Mouse (Mus musculus) limb, embryonic 13.5 days (tissue): ENCODE measurements around the gene Rab8b. TPM values are rescaled to one million over a fixed set of nuclear protein-coding genes. Genes with fewer than 3 reads are reported as not detected.
"Not testable (repeated sequence)": the region's sequence is repeated elsewhere in the genome, so short reads cannot be mapped to it uniquely, and the experiment has no call there.

Experiments used
- ATAC-seq: fragments of 200-750 bp; cut with Nextera tagmentation; 2 replicates; pipeline ENCODE4 v1.8.0; 2017; ENCODE audit warnings: low read depth, moderate number of reproducible peaks, moderate TSS enrichment; ENCODE audit not compliant: low FRiP score
- H3K27ac ChIP-seq: fragments of 300-500 bp; sonication (generic); 2 replicates; pipeline ENCODE4 v1.5.1; 2015; ENCODE audit warnings: inconsistent platforms, mild to moderate bottlenecking, moderate library complexity
- H3K27me3 ChIP-seq: fragments of 300-500 bp; sonication (generic); 2 replicates; pipeline ENCODE4 v1.6.1; 2015; ENCODE audit warnings: mild to moderate bottlenecking, inconsistent platforms
- H3K36me3 ChIP-seq: fragments of 300-500 bp; sonication (generic); 2 replicates; pipeline ENCODE4 v1.6.1; 2015; ENCODE audit warnings: inconsistent platforms, mild to moderate bottlenecking, moderate library complexity
- H3K4me1 ChIP-seq: fragments of 300-500 bp; sonication (generic); 2 replicates; pipeline ENCODE4 v1.6.1; 2015; ENCODE audit warnings: inconsistent platforms
- H3K4me2 ChIP-seq: fragments of 300-500 bp; sonication (generic); replicated peaks from 2 replicates; pipeline ENCODE4 v1.6.1; 2015; ENCODE audit warnings: inconsistent platforms, mild to moderate bottlenecking, moderate library complexity
- H3K4me3 ChIP-seq: fragments of 300-500 bp; sonication (generic); 2 replicates; pipeline ENCODE4 v1.5.1; 2015; ENCODE audit warnings: moderate library complexity, mild to moderate bottlenecking, inconsistent platforms
- H3K9ac ChIP-seq: fragments of 300-500 bp; sonication (generic); 2 replicates; pipeline ENCODE4 v1.6.1; 2015; ENCODE audit warnings: mild to moderate bottlenecking, inconsistent platforms
- H3K9me3 ChIP-seq: fragments of 300-500 bp; sonication (generic); 2 replicates; pipeline ENCODE4 v1.6.1; 2016; ENCODE audit warnings: inconsistent platforms
- WGBS: fragments of 180-500 bp; shearing (Covaris S2); methylation state at CpG from one replicate; pipeline ENCODE4 v1.1.7; 2015; 5-methylcytosine and 5-hydroxymethylcytosine counted together
- polyA plus RNA-seq: library from polyadenylated mRNA; unstranded; fragments of >200 nt; fragmentation: Nextera tagmentation; extraction: Ambion mirVana; gene quantifications from 2 replicates; pipeline ENCODE4 v1.2.1, GENCODE M21; 2015

Rab8b gene
- polyA plus RNA-seq, 1 experiment from 2014 or later, result 18.4 TPM

- H3K4me1 ChIP-seq, result peaks cover 31% of the 10 kb centered on the region
- H3K27ac ChIP-seq, result no peak overlapping the region
- no peak overlapping the region for H3K9ac ChIP-seq
- H3K36me3 ChIP-seq, result peaks cover 29% of the 10 kb centered on the region
- no peak overlapping the region for H3K4me3 ChIP-seq
- ATAC-seq, result no peak
- H3K27me3 ChIP-seq, result no peaks in the 10 kb centered on the region
- 69% methylated on average over 5 of the region's 5 CpGs for WGBS
- H3K4me2 ChIP-seq, result no peak overlapping the region
- H3K9me3 ChIP-seq, result no peaks in the 10 kb centered on the region
Observed at GRCm38 (mm10) chr9:66861104-66861767, 58.3 kb downstream of the Rab8b start.

GRCm38 (mm10) chr9:66859523-66859922 lies 60.0 kb downstream of the Rab8b start:
- no peak for ATAC-seq
- peaks cover 31% of the 10 kb centered on the region for H3K36me3 ChIP-seq
- H3K9me3 ChIP-seq, result no peaks in the 10 kb centered on the region
- no peak overlapping the region for H3K4me3 ChIP-seq
- H3K4me1 ChIP-seq, result peaks cover 36% of the 10 kb centered on the region
- H3K9ac ChIP-seq, result no peak overlapping the region
- H3K27me3 ChIP-seq, result no peaks in the 10 kb centered on the region
- no peak overlapping the region for H3K27ac ChIP-seq
- no peak overlapping the region for H3K4me2 ChIP-seq
- 88% methylated on average over 5 of the region's 5 CpGs for WGBS

GRCm38 (mm10) chr9:66855865-66856264 lies 63.6 kb downstream of the Rab8b start:
- H3K4me2 ChIP-seq, result no peak overlapping the region
- no peaks in the 10 kb centered on the region for H3K9me3 ChIP-seq
- no peaks in the 10 kb centered on the region for H3K27me3 ChIP-seq
- H3K4me1 ChIP-seq, result peaks cover 17% of the 10 kb centered on the region
- no peak overlapping the region for H3K4me3 ChIP-seq
- no peak for ATAC-seq
- no peak overlapping the region for H3K27ac ChIP-seq
- H3K9ac ChIP-seq, result no peak overlapping the region
- WGBS, result 34% methylated on average over 7 of the region's 7 CpGs
- peaks cover 39% of the 10 kb centered on the region for H3K36me3 ChIP-seq

- H3K9ac ChIP-seq, result no peak overlapping the region
- no peak for ATAC-seq
- H3K9me3 ChIP-seq, result no peaks in the 10 kb centered on the region
- no peak overlapping the region for H3K4me3 ChIP-seq
- 68% methylated on average over 6 of the region's 6 CpGs for WGBS
- H3K27me3 ChIP-seq, result no peaks in the 10 kb centered on the region
- peaks cover 11% of the 10 kb centered on the region for H3K4me1 ChIP-seq
- peaks cover 31% of the 10 kb centered on the region for H3K36me3 ChIP-seq
- no peak overlapping the region for H3K4me2 ChIP-seq
- H3K27ac ChIP-seq, result no peak overlapping the region
Observed at GRCm38 (mm10) chr9:66852592-66852991, 66.9 kb downstream of the Rab8b start.

GRCm38 (mm10) chr9:66850966-66851365 lies 68.5 kb downstream of the Rab8b start:
- Histone ChIP-seq H3K27me3 (no peaks in the 10 kb centered on the region), H3K4me1 (peaks cover 7% of the 10 kb centered on the region), H3K4me3 (no peak overlapping the region), H3K9ac (no peak overlapping the region), H3K27ac (no peak overlapping the region), H3K4me2 (no peak overlapping the region), H3K36me3 (peaks cover 39% of the 10 kb centered on the region), H3K9me3 (no peaks in the 10 kb centered on the region)
- 79% methylated on average over 5 of the region's 5 CpGs for WGBS
- no peak for ATAC-seq

DNA sequence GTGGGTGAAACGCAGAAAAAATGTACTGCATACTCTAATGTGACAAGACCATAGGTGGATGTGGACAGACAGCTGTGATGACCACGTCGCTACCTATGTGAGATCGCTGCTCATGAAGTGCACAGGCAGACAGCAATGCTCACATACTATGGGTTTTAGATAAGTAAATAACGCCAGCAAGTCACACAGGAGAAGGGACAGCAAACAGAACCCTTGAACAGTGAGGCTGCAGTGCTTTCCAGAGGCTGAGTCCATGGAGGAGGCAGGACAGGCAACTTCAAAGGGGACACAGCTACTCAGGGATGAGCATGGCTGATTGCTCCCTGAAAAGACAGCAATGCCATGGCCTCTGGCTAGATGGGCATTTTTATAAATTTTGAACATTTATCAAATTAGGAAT lies 72.7 kb downstream of the Rab8b start:
- ATAC-seq, result no peak

DNA sequence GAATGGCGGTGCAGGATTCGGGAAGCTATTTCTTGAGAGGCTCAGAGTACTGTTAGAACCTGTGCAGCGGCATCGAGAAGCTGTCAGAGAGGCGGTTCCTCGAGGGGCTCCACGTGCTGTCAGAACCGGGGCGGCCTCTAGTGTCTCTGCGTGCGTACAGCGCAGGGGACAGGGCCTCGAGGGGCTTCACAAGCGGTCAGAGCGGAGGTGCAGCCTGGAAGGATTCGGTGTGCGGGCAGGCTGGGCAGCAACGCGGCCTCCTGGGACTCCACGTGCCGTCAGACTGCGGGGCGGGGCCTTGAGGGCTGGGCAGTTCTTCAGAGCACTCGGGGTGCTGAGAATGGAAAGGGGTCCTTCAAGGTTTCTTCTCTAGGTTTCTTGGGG lies 84.4 kb downstream of the Rab8b start:
- peaks cover 7% of the 10 kb centered on the region; the same call in 1 of the 2 replicates for H3K27me3 ChIP-seq
- H3K9ac ChIP-seq, result peak overlapping the region; percentile 60
- peaks cover 16% of the 10 kb centered on the region for H3K4me1 ChIP-seq
- peak; percentile 80 for ATAC-seq
- peak overlapping the region; percentile 61 for H3K4me3 ChIP-seq
- no peaks in the 10 kb centered on the region for H3K9me3 ChIP-seq
- H3K36me3 ChIP-seq, result no peaks in the 10 kb centered on the region
- peak overlapping the region; percentile 93 for H3K4me2 ChIP-seq
- no peak overlapping the region for H3K27ac ChIP-seq
- WGBS, result under 1% methylated on average over 24 of the region's 24 CpGs

More for the DNA sequence above, 72.7 kb downstream of the Rab8b start:
- 97% methylated on average over 5 of the region's 5 CpGs for WGBS
- H3K4me1 ChIP-seq, result no peaks in the 10 kb centered on the region
- H3K9me3 ChIP-seq, result no peaks in the 10 kb centered on the region
- no peak overlapping the region for H3K27ac ChIP-seq
- H3K36me3 ChIP-seq, result peaks cover 41% of the 10 kb centered on the region
- H3K27me3 ChIP-seq, result no peaks in the 10 kb centered on the region
- no peak overlapping the region for H3K4me3 ChIP-seq
- H3K4me2 ChIP-seq, result no peak overlapping the region
- no peak overlapping the region for H3K9ac ChIP-seq

DNA sequence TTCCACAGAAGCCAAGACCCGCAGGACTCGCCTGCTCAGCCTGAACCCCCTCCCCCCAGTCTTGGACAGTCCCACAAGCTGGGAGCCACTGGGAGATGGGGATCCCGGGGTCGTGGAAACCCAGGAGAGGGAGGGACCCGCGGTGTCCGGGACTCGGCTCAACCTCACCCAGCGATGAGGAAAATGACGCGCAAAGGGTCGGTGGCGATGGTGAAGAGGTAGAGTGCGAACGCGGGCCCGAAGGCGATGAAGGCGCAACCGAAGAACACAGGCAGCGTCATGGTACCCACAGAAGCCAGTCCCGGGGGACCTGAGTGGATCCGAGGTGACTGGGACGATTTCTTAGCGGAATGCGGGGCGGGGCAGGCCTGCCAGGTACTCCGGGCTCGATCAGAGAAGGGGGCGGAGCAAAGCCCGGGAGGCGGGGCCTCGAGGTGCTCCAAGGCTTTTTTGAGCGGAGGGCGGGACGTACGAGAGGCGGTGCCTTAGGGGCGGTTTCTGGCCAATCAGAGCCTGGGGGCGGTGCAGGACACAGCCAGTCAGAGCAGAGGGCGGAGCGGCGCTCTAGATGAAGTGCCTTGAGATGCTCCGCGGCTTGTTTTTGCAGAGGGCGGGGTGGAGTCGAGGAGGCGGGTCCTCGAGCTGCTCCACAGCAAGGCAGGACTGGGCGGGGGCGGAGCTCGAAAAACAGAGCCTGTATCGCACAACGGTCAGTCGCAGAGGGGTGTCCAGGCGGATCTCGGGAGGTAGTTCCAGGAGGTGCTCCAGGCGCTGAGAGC lies 85.0 kb downstream of the Rab8b start, which contains the start of gene Aph1c:
Gene Aph1c (minus strand): TSS at position 409 of the 779 bp plus-strand sequence.
- H3K9me3 ChIP-seq, result no peaks in the 10 kb centered on the region
- H3K4me3 ChIP-seq, result peak within 1 kb of the TSS; percentile 61
- H3K4me1 ChIP-seq, result peaks cover 16% of the 10 kb centered on the region
- H3K27me3 ChIP-seq, result peaks cover 7% of the 10 kb centered on the region; the same call in 1 of the 2 replicates
- peak within 1 kb of the TSS; percentile 93 for H3K4me2 ChIP-seq
- no peaks in the 10 kb centered on the region for H3K36me3 ChIP-seq
- ATAC-seq, result peak; percentile 99
- H3K9ac ChIP-seq, result peak within 1 kb of the TSS; percentile 60
- under 1% methylated on average over 58 of the region's 58 CpGs for WGBS
- no peak within 1 kb of the TSS for H3K27ac ChIP-seq

- peak overlapping the region; percentile 61 for H3K4me3 ChIP-seq
- H3K36me3 ChIP-seq, result no peaks in the 10 kb centered on the region
- H3K4me2 ChIP-seq, result peak overlapping the region; percentile 93
- H3K9ac ChIP-seq, result peak overlapping the region; percentile 59; the same call in 1 of the 2 replicates
- peaks cover 7% of the 10 kb centered on the region; the same call in 1 of the 2 replicates for H3K27me3 ChIP-seq
- no peak for ATAC-seq
- no peak overlapping the region for H3K27ac ChIP-seq
- H3K4me1 ChIP-seq, result peaks cover 16% of the 10 kb centered on the region
- 21% methylated on average over 7 of the region's 7 CpGs for WGBS
- H3K9me3 ChIP-seq, result no peaks in the 10 kb centered on the region
Observed at GRCm38 (mm10) chr9:66833851-66834250, 85.6 kb downstream of the Rab8b start.

DNA sequence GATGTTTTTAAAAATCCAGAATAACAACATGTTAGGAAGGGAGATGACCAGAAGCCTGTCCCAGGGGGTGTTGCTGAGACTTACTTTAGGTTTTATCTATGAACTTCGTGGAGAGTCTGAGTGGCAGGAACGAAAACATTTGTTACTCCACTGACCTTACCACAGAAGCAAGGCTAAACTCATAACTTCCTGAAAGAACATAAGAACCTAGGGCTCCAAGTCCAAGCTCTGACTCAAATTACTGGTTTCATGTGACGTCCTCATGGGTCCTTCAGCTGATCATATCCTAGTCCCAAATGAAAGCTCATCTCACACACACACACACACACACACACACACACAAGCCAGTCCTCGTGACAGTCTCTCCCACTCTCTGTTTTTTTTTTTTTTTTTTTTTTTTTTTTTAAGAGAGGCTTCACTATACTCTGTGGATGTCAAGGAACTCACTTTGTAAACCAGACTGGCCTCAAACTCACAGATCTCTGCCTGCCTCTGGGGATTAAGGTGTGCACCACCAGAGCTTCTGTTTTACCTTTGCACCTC lies 87.0 kb downstream of the Rab8b start:
- Histone ChIP-seq H3K9ac (no peak overlapping the region), H3K4me2 (no peak overlapping the region), H3K9me3 (no peaks in the 10 kb centered on the region), H3K4me1 (peaks cover 16% of the 10 kb centered on the region), H3K27me3 (peaks cover 7% of the 10 kb centered on the region; the same call in 1 of the 2 replicates), H3K36me3 (no peaks in the 10 kb centered on the region), H3K27ac (no peak overlapping the region), H3K4me3 (no peak overlapping the region)
- 60% methylated on average over 4 of the region's 4 CpGs for WGBS
- ATAC-seq, result no peak

GRCm38 (mm10) chr9:66825990-66826389 lies 93.5 kb downstream of the Rab8b start:
- Histone ChIP-seq H3K9ac (no peak overlapping the region), H3K36me3 (no peaks in the 10 kb centered on the region), H3K4me3 (no peak overlapping the region), H3K9me3 (no peaks in the 10 kb centered on the region), H3K27ac (no peak overlapping the region), H3K4me1 (no peaks in the 10 kb centered on the region), H3K4me2 (no peak overlapping the region), H3K27me3 (no peaks in the 10 kb centered on the region)
- ATAC-seq, result no peak
- 31% methylated on average over 1 of the region's 1 CpGs for WGBS

- not testable (repeated sequence) for H3K9ac ChIP-seq, H3K36me3 ChIP-seq, H3K4me2 ChIP-seq, H3K4me3 ChIP-seq, H3K27ac ChIP-seq, H3K9me3 ChIP-seq, H3K27me3 ChIP-seq, H3K4me1 ChIP-seq, ATAC-seq
- WGBS, result 88% methylated on average over 1 of the region's 5 CpGs
Observed at GRCm38 (mm10) chr9:66822255-66822654, 97.2 kb downstream of the Rab8b start.
